Mouse (Mus musculus): Measurements from ENCODE around the gene Hist1h2bj.
"Not testable (repeated sequence)": the region's sequence is repeated elsewhere in the genome, so short reads cannot be mapped to it uniquely, and the experiment has no call there.

The Hist1h2bj gene

GRCm38 (mm10) chr13:22040464-22041141 is 2.4 kb upstream of the Hist1h2bj start:
- no peak for DNase-seq (ENCODE audit: low spot score in 2 of 2)

- DNase-seq (ENCODE audit: low spot score in 2 of 2), result peak; percentile 96 to 99
Observed at GRCm38 (mm10) chr13:22041142-22041536, 1.9 kb upstream of the Hist1h2bj start, which contains the start of gene Hist1h4i. TSS of gene Hist1h4i (minus strand) at chr13:22041362.

GRCm38 (mm10) chr13:22041651-22042567 is 1.1 kb upstream of the Hist1h2bj start:
- no peak for DNase-seq (ENCODE audit: low spot score in 2 of 2)

- DNase-seq (ENCODE audit: low spot score in 2 of 2), result peak in 1 of 2 experiments; percentile 58
Observed at GRCm38 (mm10) chr13:22043503-22044431, 753 bp downstream of the Hist1h2bj start.

- DNase-seq (ENCODE audit: low spot score in 2 of 2), result no peak
Observed at GRCm38 (mm10) chr13:22044432-22045155, 1.6 kb downstream of the Hist1h2bj start.

- DNase-seq (ENCODE audit: low spot score in 2 of 2), result no peak
Observed at GRCm38 (mm10) chr13:22045311-22045710, 2.3 kb downstream of the Hist1h2bj start.

GRCm38 (mm10) chr13:22049041-22049440 is 6.0 kb downstream of the Hist1h2bj start:
- DNase-seq (ENCODE audit: low spot score in 2 of 2), result no peak

- DNase-seq (ENCODE audit: low spot score in 2 of 2), result peak; percentile 59 to 65
Observed at GRCm38 (mm10) chr13:22049737-22050440, 6.9 kb downstream of the Hist1h2bj start.

GRCm38 (mm10) chr13:22050591-22051522 is 7.8 kb downstream of the Hist1h2bj start:
- peak; percentile 90 to 95 for DNase-seq (ENCODE audit: low spot score in 2 of 2)

GRCm38 (mm10) chr13:22051523-22051859 is 8.5 kb downstream of the Hist1h2bj start:
- DNase-seq (ENCODE audit: low spot score in 2 of 2), result no peak

GRCm38 (mm10) chr13:22053754-22054153 is 10.7 kb downstream of the Hist1h2bj start:
- no peak for DNase-seq (ENCODE audit: low spot score in 2 of 2)

GRCm38 (mm10) chr13:22061422-22061821 is 18.4 kb downstream of the Hist1h2bj start:
- DNase-seq (ENCODE audit: low spot score in 2 of 2), result no peak

- no peak for DNase-seq (ENCODE audit: low spot score in 2 of 2)
Observed at GRCm38 (mm10) chr13:22063468-22063867, 20.5 kb downstream of the Hist1h2bj start.

GRCm38 (mm10) chr13:22084140-22084539 is 41.1 kb downstream of the Hist1h2bj start, which contains the start of gene Vmn1r188:
TSS of gene Vmn1r188 (plus strand) at chr13:22084440.
- DNase-seq (ENCODE audit: low spot score in 2 of 2), result not testable (repeated sequence)
